Mouse (Mus musculus) cortical plate, adult 2 months (tissue): ENCODE measurements around the gene Brsk1.

Experiments
- CTCF ChIP-seq: fragments of 200-500 bp; IDR thresholded peaks from 2 replicates; pipeline ENCODE4 v1.5.1; 2011; ENCODE audit warnings: mild to moderate bottlenecking, control low read depth, low read length; ENCODE audit not compliant: insufficient read depth; ENCODE audit errors: extremely low read depth
- POLR2A ChIP-seq: fragments of 200-500 bp; IDR thresholded peaks from 2 replicates; pipeline ENCODE4 v1.6.1; 2011; ENCODE audit warnings: mild to moderate bottlenecking, low read length, control low read depth; ENCODE audit not compliant: insufficient read depth; ENCODE audit errors: extremely low read depth

DNA sequence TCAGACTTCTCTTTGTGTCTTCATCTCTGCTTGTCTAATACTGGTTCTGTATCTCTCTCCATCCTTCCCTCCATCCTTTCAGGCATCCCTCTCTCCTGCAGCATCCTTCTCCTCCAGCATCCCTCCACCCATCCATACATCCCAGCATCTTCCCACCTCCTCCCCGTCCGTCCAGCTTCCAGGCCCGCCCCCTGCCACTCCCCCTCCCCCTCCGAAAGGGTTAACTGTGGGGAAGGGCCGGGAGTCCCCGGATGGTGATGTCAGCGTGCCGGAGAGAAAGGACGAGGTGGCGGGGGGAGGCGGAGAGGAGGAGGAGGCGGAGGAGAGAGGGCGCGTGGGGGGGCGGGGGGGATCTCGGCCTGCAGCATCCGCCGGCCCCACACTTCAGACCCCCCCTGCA lies at the start of gene Brsk1:
- TF ChIP-seq POLR2A (peak; percentile 29; the same call in 1 of the 2 replicates), CTCF (no peak)
